Mouse (Mus musculus): ENCODE results near the gene Col7a1.

Col7a1 gene

DNA sequence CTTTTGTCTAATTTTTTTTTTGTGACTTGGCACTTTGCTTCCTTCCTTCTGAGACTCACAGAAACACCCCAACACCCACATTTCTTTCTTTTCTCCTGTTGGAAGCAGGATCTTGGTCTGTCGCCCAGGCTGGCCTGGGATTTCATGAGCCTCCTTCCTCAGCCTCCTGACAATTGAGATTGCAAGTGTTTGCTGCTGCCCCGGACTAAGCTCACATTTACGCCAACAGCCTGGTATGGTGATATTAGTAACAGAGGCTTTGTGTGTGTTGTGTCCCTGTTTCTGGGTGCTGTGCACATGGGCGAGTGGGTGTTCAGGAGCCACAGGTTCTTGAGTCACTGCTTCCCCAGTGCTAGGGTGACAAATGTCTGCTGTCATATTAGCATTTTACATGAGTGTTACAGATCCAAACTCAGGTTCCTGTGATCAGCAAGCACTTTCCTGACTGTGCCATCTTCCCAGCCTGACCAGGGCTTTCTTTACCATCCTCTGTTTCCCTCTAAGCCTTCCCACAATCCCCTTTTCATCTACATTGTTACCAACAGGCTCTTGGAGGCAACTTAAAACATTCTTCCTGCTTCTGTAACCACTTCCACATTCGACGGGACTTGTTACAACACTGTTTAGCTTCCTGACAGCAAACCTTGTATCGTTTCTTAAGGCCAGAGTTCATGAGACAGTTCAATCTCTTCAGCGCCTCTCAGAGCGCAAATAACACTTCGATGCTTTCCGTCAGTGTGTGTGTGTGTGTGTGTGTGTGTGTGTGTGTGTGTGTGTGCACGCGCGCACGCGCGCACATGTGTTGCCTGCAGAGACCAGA lies 69.7 kb downstream of the Col7a1 start:
- no peak for DNase-seq

DNA sequence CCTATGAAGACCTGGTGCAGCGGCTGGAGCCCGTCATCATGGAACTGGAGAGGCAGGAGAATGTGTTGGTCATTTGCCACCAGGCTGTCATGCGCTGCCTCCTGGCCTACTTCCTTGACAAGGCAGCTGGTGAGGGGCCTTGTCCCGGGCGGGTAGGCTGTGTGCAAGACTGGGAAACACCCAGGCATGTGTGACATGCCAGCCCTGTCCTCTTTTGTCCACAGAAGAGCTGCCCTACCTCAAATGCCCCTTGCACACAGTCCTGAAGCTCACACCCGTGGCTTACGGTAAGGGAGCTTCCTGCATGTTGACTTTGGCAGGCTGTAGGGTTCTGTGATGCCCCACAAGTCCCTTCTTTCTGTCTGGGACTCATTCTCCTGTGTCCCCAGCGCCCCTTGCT lies 74.1 kb downstream of the Col7a1 start:
- DNase-seq = no peak

DNA sequence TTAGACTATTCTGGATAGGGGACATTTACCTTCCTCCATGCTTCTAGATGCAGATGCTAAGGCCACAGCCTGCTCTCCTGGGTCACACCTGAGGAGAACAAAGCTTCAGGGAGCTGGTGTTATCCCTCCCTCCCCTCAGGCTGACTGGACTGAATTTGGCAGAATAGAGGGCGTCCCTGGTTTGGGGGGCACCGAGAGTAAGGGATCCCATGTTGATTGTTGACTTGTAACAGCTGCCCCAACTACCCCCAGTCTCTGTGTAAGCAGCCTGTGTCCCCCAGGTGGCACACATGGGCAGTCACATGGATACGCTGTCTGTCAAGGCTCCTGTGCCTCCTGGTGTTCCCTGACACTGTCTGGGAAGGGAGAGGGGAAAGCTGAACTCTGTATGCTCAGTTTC lies 75.0 kb downstream of the Col7a1 start:
- DNase-seq = no peak

DNA sequence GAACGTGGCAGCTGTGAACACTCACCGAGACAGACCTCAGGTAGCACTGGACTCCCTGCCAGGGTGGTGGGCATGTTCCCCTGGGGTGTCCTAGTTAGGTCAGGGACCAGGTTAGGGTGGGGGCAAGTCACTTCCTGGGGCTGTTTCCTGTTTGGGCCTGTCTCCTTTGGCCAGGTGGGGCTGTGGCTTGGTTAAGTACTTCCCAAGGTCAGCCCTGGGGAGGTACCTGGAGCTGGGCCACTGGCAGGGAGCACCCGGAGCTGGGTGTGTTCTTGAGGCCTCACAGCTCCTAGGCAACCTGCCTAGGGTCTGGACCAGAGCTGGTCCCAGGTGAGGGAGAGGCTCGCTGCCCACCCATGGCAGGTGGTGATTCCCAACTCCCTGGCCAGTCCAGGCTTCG lies 75.5 kb downstream of the Col7a1 start:
- no peak for DNase-seq

DNA sequence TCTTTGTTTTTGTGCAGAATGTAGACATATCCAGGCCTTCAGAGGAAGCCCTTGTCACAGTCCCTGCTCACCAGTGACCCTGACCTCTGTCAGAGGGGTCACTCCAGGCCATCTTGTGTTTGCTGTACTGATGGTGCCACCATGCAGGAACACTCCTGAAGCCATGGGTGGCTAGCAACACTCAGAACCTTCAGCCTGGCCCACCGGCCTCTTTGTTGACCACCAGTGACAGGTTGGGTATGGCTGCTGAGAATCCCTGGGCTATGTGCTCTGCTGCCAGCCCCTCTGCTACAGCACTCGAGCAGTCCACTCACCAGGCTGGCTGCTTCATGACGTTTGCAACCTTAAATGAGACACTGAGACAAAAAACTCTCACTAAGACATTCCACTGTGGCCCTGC lies 76.9 kb downstream of the Col7a1 start:
- DNase-seq = no peak

DNA sequence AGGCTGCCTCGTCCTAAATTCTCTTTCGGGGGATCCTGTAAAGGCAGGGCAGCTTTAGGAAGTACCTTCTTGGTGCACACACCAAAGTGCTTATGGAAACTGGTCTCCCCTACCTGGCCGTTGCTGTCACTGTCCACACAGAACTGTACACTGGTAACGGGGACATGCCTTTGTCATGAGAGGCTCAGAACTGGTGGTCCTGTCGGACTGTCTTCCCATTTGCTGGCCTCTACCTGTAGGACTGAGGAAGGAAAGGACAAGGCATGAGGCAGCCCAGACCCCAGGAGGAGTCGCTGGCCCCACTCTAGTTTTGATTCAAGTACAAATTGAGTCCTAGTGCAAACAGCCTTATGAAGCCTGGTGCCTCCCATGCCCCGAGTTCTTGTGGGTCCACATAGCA lies 77.6 kb downstream of the Col7a1 start:
- no peak for DNase-seq

DNA sequence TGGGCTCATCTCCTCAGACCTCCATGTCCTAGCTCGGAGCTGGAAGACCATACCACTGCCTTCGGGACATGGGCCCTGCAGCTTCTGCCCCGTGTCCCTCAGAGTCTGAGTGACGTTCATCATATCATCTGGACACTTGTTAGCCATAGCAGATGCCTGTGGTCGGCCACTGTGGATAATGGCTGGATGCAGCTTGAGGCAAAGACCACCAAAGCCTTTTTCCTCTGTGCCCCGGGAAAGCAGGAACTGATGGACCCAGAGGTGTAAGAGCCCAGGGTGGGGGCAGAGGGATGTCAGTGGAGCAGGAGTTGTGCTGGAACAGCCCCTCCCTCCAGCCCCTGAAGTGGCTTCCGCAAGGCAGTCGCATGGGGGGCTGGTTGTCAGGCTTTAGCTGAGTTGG lies 78.3 kb downstream of the Col7a1 start:
- no peak for DNase-seq

DNA sequence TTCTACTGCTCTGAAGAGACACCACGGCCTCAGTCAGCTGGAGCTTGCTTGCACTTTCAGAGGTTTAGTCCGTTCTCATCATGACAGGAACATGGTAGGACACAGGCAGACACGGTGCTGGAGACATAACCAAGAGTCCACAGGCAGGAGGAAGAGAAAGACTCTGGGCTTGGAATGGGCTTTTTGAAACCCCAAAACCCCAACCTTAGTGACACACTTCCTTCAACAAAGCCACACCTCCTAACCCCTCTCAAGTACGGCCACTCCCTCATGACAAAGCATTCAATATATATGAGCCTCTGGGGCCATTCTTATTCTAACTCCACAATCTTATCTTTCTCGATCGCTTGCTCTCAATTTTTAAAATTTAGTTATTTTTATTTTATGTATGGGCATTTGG lies 79.0 kb downstream of the Col7a1 start:
- no peak for DNase-seq

Measured in cerebellum, adult 8-10 months (tissue).